Mouse (Mus musculus) testis, adult 2 months (tissue): ENCODE data around the gene Bace1. TPM values are rescaled to one million over a fixed set of nuclear protein-coding genes. Genes with fewer than 3 reads are reported as not detected.

Experiments
- H3K27ac ChIP-seq: fragments of 200-500 bp; 2 replicates; pipeline ENCODE4 v1.5.1; 2012; ENCODE audit warnings: low read depth, low read length; ENCODE audit not compliant: control insufficient read depth, insufficient read depth
- H3K27me3 ChIP-seq: fragments of 200-500 bp; 2 replicates; pipeline ENCODE4 v1.6.1; 2012; ENCODE audit warnings: mild to moderate bottlenecking, low read length, moderate library complexity; ENCODE audit not compliant: control insufficient read depth, insufficient read depth
- H3K36me3 ChIP-seq: fragments of 200-500 bp; 2 replicates; pipeline ENCODE4 v1.6.1; 2012; ENCODE audit warnings: mild to moderate bottlenecking, low read length; ENCODE audit not compliant: control insufficient read depth, insufficient read depth
- H3K4me1 ChIP-seq: fragments of 200-500 bp; 2 replicates; pipeline ENCODE4 v1.6.1; 2012; ENCODE audit warnings: low read length; ENCODE audit not compliant: control insufficient read depth, insufficient read depth
- H3K4me3 ChIP-seq: fragments of 200-500 bp; 2 replicates; pipeline ENCODE4 v1.5.1; 2012; ENCODE audit warnings: low read depth, mild to moderate bottlenecking, low read length, moderate library complexity, mixed read lengths; ENCODE audit not compliant: control insufficient read depth
- CTCF ChIP-seq: fragments of 200-500 bp; IDR thresholded peaks from 2 replicates; pipeline ENCODE4 v1.5.1; 2012; ENCODE audit warnings: low read depth, mild to moderate bottlenecking, inconsistent platforms, low read length, moderate library complexity; ENCODE audit not compliant: control insufficient read depth, insufficient read depth, insufficient replicate concordance
- POLR2A ChIP-seq: fragments of 200-500 bp; IDR thresholded peaks from 2 replicates; pipeline ENCODE4 v1.6.1; 2012; ENCODE audit warnings: low read depth, mild to moderate bottlenecking, inconsistent platforms, low read length, moderate library complexity; ENCODE audit not compliant: control insufficient read depth
- polyA plus RNA-seq: library from polyadenylated mRNA; depleted of rRNA; stranded (reverse); fragments of >200 nt; gene quantifications from 2 replicates; pipeline ENCODE4 v1.2.3, GENCODE M21; 2012; rRNA removed

Bace1 gene
- 0.75 and 1.8 TPM in 2 replicates for polyA plus RNA-seq

GRCm38 (mm10) chr9:45838434-45839138, at the start of gene Bace1:
Gene Bace1, plus strand, starts transcription at chr9:45838580.
- Histone ChIP-seq H3K36me3 (no peaks in the 10 kb centered on the region), H3K4me3 (peak within 1 kb of the TSS; percentile 70), H3K27ac (no peak within 1 kb of the TSS), H3K27me3 (no peaks in the 10 kb centered on the region; the same call in 1 of the 2 replicates), H3K4me1 (peaks cover 12% of the 10 kb centered on the region)
- TF ChIP-seq POLR2A: no peak; the same call in 1 of the 2 replicates
- no peak for TF ChIP-seq CTCF

- Histone ChIP-seq H3K36me3 (no peaks in the 10 kb centered on the region; the same call in 1 of the 2 replicates), H3K27me3 (no peaks in the 10 kb centered on the region), H3K4me1 (no peaks in the 10 kb centered on the region), H3K4me3 (no peak overlapping the region), H3K27ac (no peak overlapping the region)
- no peak for TF ChIP-seq POLR2A
- TF ChIP-seq CTCF: no peak
Measured at GRCm38 (mm10) chr9:45791456-45792142, 46.8 kb upstream of the Bace1 start.

- Histone ChIP-seq H3K27me3 (no peaks in the 10 kb centered on the region), H3K27ac (no peak overlapping the region), H3K4me3 (no peak overlapping the region), H3K36me3 (no peaks in the 10 kb centered on the region; the same call in 1 of the 2 replicates), H3K4me1 (no peaks in the 10 kb centered on the region)
- TF ChIP-seq CTCF (no peak), POLR2A (no peak)
Measured at GRCm38 (mm10) chr9:45792235-45792634, 46.1 kb upstream of the Bace1 start.

GRCm38 (mm10) chr9:45793697-45794096, 44.7 kb upstream of the Bace1 start:
- Histone ChIP-seq H3K27me3 (no peaks in the 10 kb centered on the region), H3K36me3 (no peaks in the 10 kb centered on the region; the same call in 1 of the 2 replicates), H3K4me3 (no peak overlapping the region), H3K4me1 (no peaks in the 10 kb centered on the region), H3K27ac (no peak overlapping the region)
- TF ChIP-seq CTCF (no peak), POLR2A (no peak)

GRCm38 (mm10) chr9:45795722-45796121, 42.7 kb upstream of the Bace1 start:
- Histone ChIP-seq H3K27ac (no peak overlapping the region), H3K27me3 (no peaks in the 10 kb centered on the region), H3K36me3 (no peaks in the 10 kb centered on the region; the same call in 1 of the 2 replicates), H3K4me1 (no peaks in the 10 kb centered on the region), H3K4me3 (no peak overlapping the region)
- no peak for TF ChIP-seq POLR2A
- no peak for TF ChIP-seq CTCF

GRCm38 (mm10) chr9:45797271-45797670, 41.1 kb upstream of the Bace1 start:
- no peak overlapping the region for H3K27ac ChIP-seq
- no peaks in the 10 kb centered on the region; the same call in 1 of the 2 replicates for H3K36me3 ChIP-seq
- H3K27me3 ChIP-seq: no peaks in the 10 kb centered on the region
- H3K4me3 ChIP-seq: no peak overlapping the region
- TF ChIP-seq CTCF: no peak
- no peaks in the 10 kb centered on the region for H3K4me1 ChIP-seq

- Histone ChIP-seq H3K4me3 (no peak overlapping the region), H3K27ac (no peak overlapping the region), H3K36me3 (no peaks in the 10 kb centered on the region; the same call in 1 of the 2 replicates), H3K4me1 (no peaks in the 10 kb centered on the region), H3K27me3 (no peaks in the 10 kb centered on the region)
- peak; percentile 23; the same call in 1 of the 2 replicates for TF ChIP-seq CTCF
- no peak for TF ChIP-seq POLR2A
Measured at GRCm38 (mm10) chr9:45798467-45799164, 39.8 kb upstream of the Bace1 start.
